Mouse (Mus musculus): Measurements from ENCODE around the gene Aak1.

- no peak for TF ChIP-seq POLR2A (IDR thresholded peaks at IDR 0.05; ENCODE audit: insufficient read length, low read depth)
- no peak for TF ChIP-seq E2F4 (IDR thresholded peaks at IDR 0.05; ENCODE audit: insufficient read depth)
- TF ChIP-seq USF1 (IDR thresholded peaks at IDR 0.05; ENCODE audit: low read depth): no peak
- TF ChIP-seq POLR2AphosphoS2 (IDR thresholded peaks at IDR 0.05; ENCODE audit: insufficient read length, low read depth): no peak
Observed at GRCm38 (mm10) chr6:86815436-86815835, 33.9 kb upstream of the Aak1 start.
